Mouse (Mus musculus): ENCODE data around the gene Tmprss2. TPM values are rescaled to one million over a fixed set of nuclear protein-coding genes. Genes with fewer than 3 reads are reported as not detected.

Tmprss2 gene
- 0.11 and 0.27 TPM in 2 replicates for polyA plus RNA-seq (2015; fragmentation: Nextera tagmentation; extraction: Ambion mirVana)

- H3K27ac ChIP-seq (ENCODE audit: low read depth, low read length) = no peak within 1 kb of the TSS
- no peak for ATAC-seq
- H3K36me3 ChIP-seq (ENCODE audit: control insufficient read depth, insufficient read depth, low read length) = no peaks in the 10 kb centered on the region
- peak within 1 kb of the TSS; percentile 44 for H3K9ac ChIP-seq (ENCODE audit: low read depth, low read length)
- peak within 1 kb of the TSS; percentile 40 for H3K4me3 ChIP-seq (ENCODE audit: low read length)
- no peaks in the 10 kb centered on the region for H3K9me3 ChIP-seq (ENCODE audit: control insufficient read depth, low read length)
- WGBS = 2% methylated on average over 26 of the region's 30 CpGs
- peaks cover 11% of the 10 kb centered on the region for H3K4me1 ChIP-seq (ENCODE audit: control insufficient read depth, insufficient read depth, low read depth, low read length)
- H3K4me2 ChIP-seq (ENCODE audit: low read length) = peak within 1 kb of the TSS; percentile 73
- H3K27me3 ChIP-seq (replicated peaks; ENCODE audit: control insufficient read depth, insufficient read depth, low read length) = peaks cover 28% of the 10 kb centered on the region
Observed at GRCm38 (mm10) chr16:97610939-97611338, at the start of gene Tmprss2. TSS of gene Tmprss2 (minus strand) at chr16:97611195.

GRCm38 (mm10) chr16:97659225-97659658 lies 48.2 kb upstream of the Tmprss2 start:
- no peaks in the 10 kb centered on the region for H3K9me3 ChIP-seq (ENCODE audit: control insufficient read depth, low read length)
- H3K27me3 ChIP-seq (replicated peaks; ENCODE audit: control insufficient read depth, insufficient read depth, low read length) = no peaks in the 10 kb centered on the region
- H3K4me1 ChIP-seq (ENCODE audit: control insufficient read depth, insufficient read depth, low read depth, low read length) = no peaks in the 10 kb centered on the region
- H3K27ac ChIP-seq (ENCODE audit: low read depth, low read length) = no peak overlapping the region
- H3K9ac ChIP-seq (ENCODE audit: low read depth, low read length) = no peak overlapping the region
- H3K4me3 ChIP-seq (ENCODE audit: low read length) = no peak overlapping the region
- no peak overlapping the region for H3K4me2 ChIP-seq (ENCODE audit: low read length)
- H3K36me3 ChIP-seq (ENCODE audit: control insufficient read depth, insufficient read depth, low read length) = no peaks in the 10 kb centered on the region
- WGBS = 10% methylated on average over 1 of the region's 1 CpGs
- no peak for ATAC-seq

- H3K9ac ChIP-seq (ENCODE audit: low read depth, low read length) = no peak overlapping the region
- no peak overlapping the region for H3K4me2 ChIP-seq (ENCODE audit: low read length)
- H3K27ac ChIP-seq (ENCODE audit: low read depth, low read length) = no peak overlapping the region
- H3K9me3 ChIP-seq (ENCODE audit: control insufficient read depth, low read length) = no peaks in the 10 kb centered on the region
- no peak for ATAC-seq
- H3K27me3 ChIP-seq (replicated peaks; ENCODE audit: control insufficient read depth, insufficient read depth, low read length) = no peaks in the 10 kb centered on the region
- whole genome bisulfite sequencing = 62% methylated on average over 6 of the region's 6 CpGs
- H3K4me1 ChIP-seq (ENCODE audit: control insufficient read depth, insufficient read depth, low read depth, low read length) = no peaks in the 10 kb centered on the region
- no peaks in the 10 kb centered on the region for H3K36me3 ChIP-seq (ENCODE audit: control insufficient read depth, insufficient read depth, low read length)
- H3K4me3 ChIP-seq (ENCODE audit: low read length) = no peak overlapping the region
Observed at GRCm38 (mm10) chr16:97658481-97658880, 47.5 kb upstream of the Tmprss2 start.

GRCm38 (mm10) chr16:97655800-97656199 lies 44.8 kb upstream of the Tmprss2 start:
- ATAC-seq = no peak
- no peaks in the 10 kb centered on the region for H3K36me3 ChIP-seq (ENCODE audit: control insufficient read depth, insufficient read depth, low read length)
- 87% methylated on average over 2 of the region's 2 CpGs for WGBS

GRCm38 (mm10) chr16:97649522-97650188 lies 38.7 kb upstream of the Tmprss2 start:
- H3K36me3 ChIP-seq (ENCODE audit: control insufficient read depth, insufficient read depth, low read length) = no peaks in the 10 kb centered on the region
- no peaks in the 10 kb centered on the region for H3K9me3 ChIP-seq (ENCODE audit: control insufficient read depth, low read length)
- WGBS = 80% methylated on average over 9 of the region's 9 CpGs
- no peak overlapping the region for H3K27ac ChIP-seq (ENCODE audit: low read depth, low read length)
- no peak for ATAC-seq
- no peak overlapping the region for H3K4me3 ChIP-seq (ENCODE audit: low read length)
- H3K4me1 ChIP-seq (ENCODE audit: control insufficient read depth, insufficient read depth, low read depth, low read length) = no peaks in the 10 kb centered on the region
- no peaks in the 10 kb centered on the region for H3K27me3 ChIP-seq (replicated peaks; ENCODE audit: control insufficient read depth, insufficient read depth, low read length)
- no peak overlapping the region for H3K4me2 ChIP-seq (ENCODE audit: low read length)
- H3K9ac ChIP-seq (ENCODE audit: low read depth, low read length) = no peak overlapping the region

More at GRCm38 (mm10) chr16:97655800-97656199, 44.8 kb upstream of the Tmprss2 start:
- Histone ChIP-seq H3K4me2 (ENCODE audit: low read length) (no peak overlapping the region), H3K4me3 (ENCODE audit: low read length) (no peak overlapping the region), H3K27me3 (replicated peaks; ENCODE audit: control insufficient read depth, insufficient read depth, low read length) (no peaks in the 10 kb centered on the region), H3K9me3 (ENCODE audit: control insufficient read depth, low read length) (no peaks in the 10 kb centered on the region), H3K9ac (ENCODE audit: low read depth, low read length) (no peak overlapping the region), H3K4me1 (ENCODE audit: control insufficient read depth, insufficient read depth, low read depth, low read length) (no peaks in the 10 kb centered on the region), H3K27ac (ENCODE audit: low read depth, low read length) (no peak overlapping the region)

- Histone ChIP-seq H3K4me3 (ENCODE audit: low read length) (no peak overlapping the region), H3K4me2 (ENCODE audit: low read length) (no peak overlapping the region), H3K9ac (ENCODE audit: low read depth, low read length) (no peak overlapping the region), H3K36me3 (ENCODE audit: control insufficient read depth, insufficient read depth, low read length) (no peaks in the 10 kb centered on the region), H3K4me1 (ENCODE audit: control insufficient read depth, insufficient read depth, low read depth, low read length) (no peaks in the 10 kb centered on the region), H3K9me3 (ENCODE audit: control insufficient read depth, low read length) (no peaks in the 10 kb centered on the region), H3K27ac (ENCODE audit: low read depth, low read length) (no peak overlapping the region), H3K27me3 (replicated peaks; ENCODE audit: control insufficient read depth, insufficient read depth, low read length) (no peaks in the 10 kb centered on the region)
- ATAC-seq = no peak
Observed at GRCm38 (mm10) chr16:97644681-97645080, 33.7 kb upstream of the Tmprss2 start.

- 91% methylated on average over 3 of the region's 3 CpGs for WGBS
- no peak overlapping the region for H3K27ac ChIP-seq (ENCODE audit: low read depth, low read length)
- H3K9ac ChIP-seq (ENCODE audit: low read depth, low read length) = no peak overlapping the region
- H3K4me1 ChIP-seq (ENCODE audit: control insufficient read depth, insufficient read depth, low read depth, low read length) = no peaks in the 10 kb centered on the region
- H3K4me3 ChIP-seq (ENCODE audit: low read length) = no peak overlapping the region
- H3K4me2 ChIP-seq (ENCODE audit: low read length) = no peak overlapping the region
- H3K27me3 ChIP-seq (replicated peaks; ENCODE audit: control insufficient read depth, insufficient read depth, low read length) = no peaks in the 10 kb centered on the region
- H3K9me3 ChIP-seq (ENCODE audit: control insufficient read depth, low read length) = no peaks in the 10 kb centered on the region
- H3K36me3 ChIP-seq (ENCODE audit: control insufficient read depth, insufficient read depth, low read length) = no peaks in the 10 kb centered on the region
- no peak for ATAC-seq
Observed at GRCm38 (mm10) chr16:97639630-97640029, 28.6 kb upstream of the Tmprss2 start.

- H3K27ac ChIP-seq (ENCODE audit: low read depth, low read length) = no peak overlapping the region
- no peaks in the 10 kb centered on the region for H3K9me3 ChIP-seq (ENCODE audit: control insufficient read depth, low read length)
- 76% methylated on average over 4 of the region's 4 CpGs for WGBS
Observed at GRCm38 (mm10) chr16:97632880-97633484, 22.0 kb upstream of the Tmprss2 start.

GRCm38 (mm10) chr16:97623166-97623565 lies 12.2 kb upstream of the Tmprss2 start:
- Histone ChIP-seq H3K27ac (ENCODE audit: low read depth, low read length) (no peak overlapping the region), H3K4me2 (ENCODE audit: low read length) (no peak overlapping the region), H3K4me1 (ENCODE audit: control insufficient read depth, insufficient read depth, low read depth, low read length) (no peaks in the 10 kb centered on the region), H3K36me3 (ENCODE audit: control insufficient read depth, insufficient read depth, low read length) (no peaks in the 10 kb centered on the region), H3K9ac (ENCODE audit: low read depth, low read length) (no peak overlapping the region), H3K4me3 (ENCODE audit: low read length) (no peak overlapping the region), H3K9me3 (ENCODE audit: control insufficient read depth, low read length) (no peaks in the 10 kb centered on the region), H3K27me3 (replicated peaks; ENCODE audit: control insufficient read depth, insufficient read depth, low read length) (no peaks in the 10 kb centered on the region)
- WGBS = 72% methylated on average over 6 of the region's 6 CpGs
- ATAC-seq = no peak

More at GRCm38 (mm10) chr16:97632880-97633484, 22.0 kb upstream of the Tmprss2 start:
- Histone ChIP-seq H3K36me3 (ENCODE audit: control insufficient read depth, insufficient read depth, low read length) (no peaks in the 10 kb centered on the region), H3K4me2 (ENCODE audit: low read length) (no peak overlapping the region), H3K9ac (ENCODE audit: low read depth, low read length) (no peak overlapping the region), H3K4me1 (ENCODE audit: control insufficient read depth, insufficient read depth, low read depth, low read length) (no peaks in the 10 kb centered on the region), H3K4me3 (ENCODE audit: low read length) (no peak overlapping the region), H3K27me3 (replicated peaks; ENCODE audit: control insufficient read depth, insufficient read depth, low read length) (no peaks in the 10 kb centered on the region)
- no peak for ATAC-seq
